Mouse (Mus musculus) layer of hippocampus, postnatal 14 days (tissue): ENCODE data around the gene Fktn. TPM values are rescaled to one million over a fixed set of nuclear protein-coding genes. Genes with fewer than 3 reads are reported as not detected.
"Not testable (repeated sequence)": the region's sequence is repeated elsewhere in the genome, so short reads cannot be mapped to it uniquely, and the experiment has no call there.

Experiments used
- DNase-seq, 2 experiments: peaks; one replicate each; pipeline ENCODE4 v3.0.0; 2021 to 2022; ENCODE audit warnings: low spot score in 2 of 2, mixed read lengths in 1 of 2
- long read RNA-seq, 2 experiments: library from polyadenylated mRNA; stranded (forward); transcript quantifications; one replicate each; pipeline ENCODE4 v2.0.0; 2021
- total RNA-seq, 2 experiments: library from RNA; stranded (reverse); gene quantifications; 2 replicates each; pipeline ENCODE4 v1.2.3; 2021

The Fktn gene
- 10 to 100 TPM; 29.6 to 30.1 TPM for total RNA-seq
- long read RNA-seq, experiment 1, full-length matches to known transcripts, result 2 of 6 reads
- long read RNA-seq, experiment 1, partial matches to known transcripts, result 0 of 6 reads
- long read RNA-seq, experiment 1, other reads (novel, unspliced or antisense), result 4 of 6 reads
- long read RNA-seq, experiment 2, full-length matches to known transcripts, result 6 of 7 reads
- long read RNA-seq, experiment 2, partial matches to known transcripts, result 1 of 7 reads
- long read RNA-seq, experiment 2, other reads (novel, unspliced or antisense), result 0 of 7 reads

- no peak for DNase-seq
These were observed at the start of gene Fktn for GRCm38 (mm10) chr4:53713704-53714050. Gene Fktn, plus strand, starts transcription at chr4:53713998.

GRCm38 (mm10) chr4:53682092-53682491 lies 31.7 kb upstream of the Fktn start:
- DNase-seq, result no peak

- no peak for DNase-seq
These were observed 24.8 kb upstream of the Fktn start for GRCm38 (mm10) chr4:53688965-53689364.

- no peak for DNase-seq
These were observed 22.4 kb upstream of the Fktn start for GRCm38 (mm10) chr4:53691418-53691817.

- not testable (repeated sequence) for DNase-seq
These were observed 4.6 kb upstream of the Fktn start for GRCm38 (mm10) chr4:53709166-53709565.

GRCm38 (mm10) chr4:53710021-53710420 lies 3.8 kb upstream of the Fktn start:
- no peak for DNase-seq

- no peak for DNase-seq
These were observed 3.1 kb upstream of the Fktn start for GRCm38 (mm10) chr4:53710555-53711328.

- peak; percentile 91 to 92 for DNase-seq
These were observed 435 bp downstream of the Fktn start for GRCm38 (mm10) chr4:53714051-53714814.

GRCm38 (mm10) chr4:53715977-53716376 lies 2.2 kb downstream of the Fktn start:
- DNase-seq, result no peak

GRCm38 (mm10) chr4:53717546-53717945 lies 3.7 kb downstream of the Fktn start:
- no peak for DNase-seq

- no peak for DNase-seq
These were observed 4.5 kb downstream of the Fktn start for GRCm38 (mm10) chr4:53718261-53718660.

GRCm38 (mm10) chr4:53722506-53722905 lies 8.7 kb downstream of the Fktn start:
- DNase-seq, result peak in 1 of 2 experiments; percentile 18

- not testable (repeated sequence) for DNase-seq
These were observed 12.3 kb downstream of the Fktn start for GRCm38 (mm10) chr4:53726100-53726499.

GRCm38 (mm10) chr4:53728121-53728520 lies 14.3 kb downstream of the Fktn start:
- no peak for DNase-seq

- DNase-seq, result peak; percentile 31 to 78
These were observed 25.3 kb downstream of the Fktn start for GRCm38 (mm10) chr4:53738956-53739616.

GRCm38 (mm10) chr4:53749831-53750230 lies 36.0 kb downstream of the Fktn start:
- DNase-seq, result no peak

- DNase-seq, result peak in 1 of 2 experiments; percentile 29
These were observed 36.8 kb downstream of the Fktn start for GRCm38 (mm10) chr4:53750391-53751120.

GRCm38 (mm10) chr4:53757030-53757429 lies 43.2 kb downstream of the Fktn start:
- DNase-seq, result no peak

GRCm38 (mm10) chr4:53758764-53759163 lies 45.0 kb downstream of the Fktn start:
- no peak for DNase-seq

GRCm38 (mm10) chr4:53759678-53760077 lies 45.9 kb downstream of the Fktn start:
- no peak for DNase-seq

GRCm38 (mm10) chr4:53762501-53762900 lies 48.7 kb downstream of the Fktn start:
- DNase-seq, result no peak
